Mouse (Mus musculus) monocyte, adult 2 months (primary cell): ENCODE data around the gene Olfr775.

Experiments
- DNase-seq, 2 experiments: peaks; one replicate each; pipeline ENCODE4 v3.0.0; 2022; ENCODE audit warnings: low spot score in 2 of 2, low read depth in 1 of 2

Olfr775 gene

DNA sequence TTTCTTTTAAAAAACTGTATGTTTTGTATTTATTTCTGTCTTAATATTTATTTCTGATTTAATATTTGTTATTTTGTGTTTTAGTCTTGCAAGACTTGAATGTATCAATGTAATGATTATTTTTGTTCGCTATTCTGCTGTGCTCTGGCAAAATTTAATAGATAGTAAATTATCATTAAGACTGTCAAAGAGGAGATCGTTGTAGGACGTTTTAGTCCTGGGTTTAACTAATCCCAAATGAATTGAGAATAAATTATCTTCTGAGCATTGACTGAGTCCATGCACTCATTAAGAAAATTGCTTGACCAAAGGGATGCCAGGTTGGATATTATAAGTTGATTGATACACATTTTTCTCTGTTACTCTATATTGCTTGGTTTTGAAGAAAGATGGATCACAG is at the start of gene Olfr775:
TSS of gene Olfr775 (plus strand) at position 301 of the 400 bp plus-strand sequence.
- DNase-seq, result no peak

DNA sequence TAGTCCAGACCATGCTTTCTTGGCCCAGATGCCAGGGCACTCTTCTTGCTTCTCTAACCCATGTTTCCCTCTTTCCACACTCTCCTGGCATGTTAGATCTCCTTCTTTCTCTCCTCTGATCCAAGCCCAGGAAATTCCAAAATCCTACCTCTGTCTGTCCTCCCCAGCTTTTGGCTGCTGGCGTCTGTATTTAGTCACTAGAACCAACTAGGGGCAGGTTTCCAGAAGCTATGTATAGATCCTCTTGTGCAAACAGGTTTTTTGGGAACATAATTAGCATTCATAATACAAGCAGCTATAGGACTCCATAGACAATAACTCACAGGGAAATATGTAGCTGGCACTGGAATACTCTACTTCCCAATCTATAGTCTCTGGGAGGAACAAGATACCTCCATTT is 17.5 kb upstream of the Olfr775 start:
- DNase-seq, result no peak

DNA sequence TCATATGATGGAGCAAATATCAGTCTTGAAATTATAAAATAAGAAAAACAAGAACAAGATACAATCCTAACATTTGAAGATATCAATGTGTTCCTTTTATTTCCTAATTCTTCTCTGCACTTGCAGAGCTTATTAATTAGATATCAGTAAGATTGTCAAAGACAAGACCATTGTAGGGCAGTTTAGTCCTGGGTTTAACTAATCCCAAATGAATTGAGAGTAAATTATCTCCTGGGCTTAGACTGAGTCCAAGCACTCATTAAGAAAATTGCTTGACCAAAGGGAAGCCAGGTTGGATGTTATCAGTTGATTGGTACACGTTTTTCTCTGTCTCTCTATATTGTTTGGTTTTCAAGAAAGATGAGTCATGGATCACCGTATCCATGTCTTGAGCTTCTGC is 12.3 kb upstream of the Olfr775 start, which contains the start of gene Olfr774:
TSS of gene Olfr774 (plus strand) at position 301 of the 400 bp plus-strand sequence.
- no peak for DNase-seq

DNA sequence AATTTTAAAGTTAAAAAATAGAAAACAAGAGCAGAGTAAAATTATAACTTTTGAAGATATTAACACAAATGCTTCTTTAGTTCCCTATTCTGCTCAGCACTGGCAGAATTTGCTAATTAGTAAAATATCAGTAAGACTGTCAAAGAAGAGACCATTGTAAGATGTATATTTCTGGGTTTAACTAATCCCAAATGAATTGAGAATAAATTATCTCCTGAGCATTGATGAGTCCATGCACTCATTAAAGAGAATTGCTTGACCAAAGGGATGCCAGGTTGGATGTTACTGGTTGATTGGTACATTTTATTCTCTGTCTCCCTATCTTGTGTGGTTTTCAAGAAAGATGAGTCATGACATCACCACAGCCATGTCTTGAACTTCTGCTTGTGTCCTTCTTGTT is 10.6 kb downstream of the Olfr775 start, which contains the start of gene Olfr776:
TSS of gene Olfr776 (plus strand) at position 301 of the 400 bp plus-strand sequence.
- no peak for DNase-seq

DNA sequence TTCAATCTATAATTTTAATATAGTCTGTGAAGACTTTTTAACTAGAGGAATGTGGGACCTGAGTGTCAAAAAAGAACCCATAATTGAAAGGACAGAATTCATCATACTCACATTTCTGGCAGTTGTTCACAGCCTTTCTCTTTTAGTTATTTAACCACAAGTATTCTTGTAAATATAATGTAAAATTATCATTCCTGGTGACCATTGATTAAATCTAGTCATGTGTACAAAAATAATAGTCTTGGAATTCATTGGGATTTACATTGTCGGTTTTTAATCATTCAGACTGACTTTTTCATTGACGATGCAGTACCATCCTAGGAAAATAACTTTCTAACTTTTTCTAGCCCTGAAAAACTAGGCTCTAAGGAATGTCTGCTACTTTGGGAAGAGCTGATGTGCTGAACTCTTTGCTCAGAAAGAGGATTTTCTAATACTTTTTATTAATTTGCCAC is 22.9 kb downstream of the Olfr775 start, which contains the start of gene Olfr777:
TSS of gene Olfr777 (minus strand) at position 405 of the 455 bp plus-strand sequence.
- no peak for DNase-seq
